Mouse (Mus musculus) heart, postnatal 14 days (tissue): ENCODE data around the gene Pak1ip1. TPM values are rescaled to one million over a fixed set of nuclear protein-coding genes. Genes with fewer than 3 reads are reported as not detected.

Source experiments
- DNase-seq, 2 experiments: peaks; one replicate each; pipeline ENCODE4 v3.0.0; 2021 to 2022
- intact Hi-C: fragments of 180-260 bp; cut with DNase I; formaldehyde crosslinking; loops from one replicate; pipeline ENCODE4 v1.15.1; 2025
- total RNA-seq, 2 experiments: library from RNA; stranded (reverse); gene quantifications; 2 replicates each; pipeline ENCODE4 v1.2.3; 2021

The Pak1ip1 gene
- total RNA-seq, 2 experiments from 2014 or later = 25.4 to 25.8 TPM

GRCm38 (mm10) chr13:41000140-41000925 is 490 bp upstream of the Pak1ip1 start:
- intact Hi-C loops = loop anchor here (5.0 kb wide), 1 partner anchor 158 kb away; no protein-coding TSS in a partner anchor
- DNase-seq = peak; percentile 49 to 60

GRCm38 (mm10) chr13:41002001-41002400 is 1.2 kb downstream of the Pak1ip1 start:
- intact Hi-C loops = loop anchor here (2.0 to 5.0 kb wide), 2 partner anchors 15 to 160 kb away; partner anchors contain the start of gene Tmem14c
- no peak for DNase-seq

GRCm38 (mm10) chr13:41006244-41006643 is 5.4 kb downstream of the Pak1ip1 start:
- intact Hi-C loops = no loop called here
- no peak for DNase-seq

GRCm38 (mm10) chr13:41008271-41008670 is 7.4 kb downstream of the Pak1ip1 start:
- no peak for DNase-seq
- intact Hi-C loops = no loop called here

- intact Hi-C loops = no loop called here
These were observed 8.1 kb downstream of the Pak1ip1 start for GRCm38 (mm10) chr13:41008946-41009345.

GRCm38 (mm10) chr13:41015829-41016634 is 15.2 kb downstream of the Pak1ip1 start, which contains the start of gene Tmem14c:
Gene Tmem14c, plus strand, starts transcription at chr13:41016292.
- DNase-seq = peak; percentile 93 to 96
- intact Hi-C loops = loop anchor here (2.0 kb wide), 1 partner anchor 13 kb away; no protein-coding TSS in a partner anchor

More at GRCm38 (mm10) chr13:41008946-41009345, 8.1 kb downstream of the Pak1ip1 start:
- DNase-seq = no peak

- no peak for DNase-seq
- intact Hi-C loops = loop anchor here (2.0 kb wide), 1 partner anchor 14 kb away; no protein-coding TSS in a partner anchor
These were observed 16.1 kb downstream of the Pak1ip1 start for GRCm38 (mm10) chr13:41016797-41017405.

GRCm38 (mm10) chr13:41017832-41018231 is 17.0 kb downstream of the Pak1ip1 start:
- intact Hi-C loops = loop anchor here (2.0 kb wide), 1 partner anchor 15 kb away; no protein-coding TSS in a partner anchor
- DNase-seq = no peak

GRCm38 (mm10) chr13:41018236-41018635 is 17.4 kb downstream of the Pak1ip1 start:
- intact Hi-C loops = no loop called here
- DNase-seq = no peak

- intact Hi-C loops = no loop called here
- no peak for DNase-seq
These were observed 18.2 kb downstream of the Pak1ip1 start for GRCm38 (mm10) chr13:41018756-41019591.

- intact Hi-C loops = no loop called here
- DNase-seq = no peak
These were observed 19.7 kb downstream of the Pak1ip1 start for GRCm38 (mm10) chr13:41020494-41020893.

- intact Hi-C loops = no loop called here
- no peak for DNase-seq
These were observed 20.8 kb downstream of the Pak1ip1 start for GRCm38 (mm10) chr13:41021607-41022006.

GRCm38 (mm10) chr13:41022099-41022498 is 21.3 kb downstream of the Pak1ip1 start:
- DNase-seq = no peak
- intact Hi-C loops = no loop called here

- intact Hi-C loops = no loop called here
- DNase-seq = no peak
These were observed 29.3 kb downstream of the Pak1ip1 start for GRCm38 (mm10) chr13:41030098-41030497.

GRCm38 (mm10) chr13:41042511-41042910 is 41.7 kb downstream of the Pak1ip1 start:
- DNase-seq = no peak
- intact Hi-C loops = no loop called here

GRCm38 (mm10) chr13:41045901-41046300 is 45.1 kb downstream of the Pak1ip1 start:
- intact Hi-C loops = loop anchor here (5.0 kb wide), 1 partner anchor 264 kb away; no protein-coding TSS in a partner anchor
- DNase-seq = no peak

- intact Hi-C loops = loop anchor here (5.0 kb wide), 1 partner anchor 265 kb away; no protein-coding TSS in a partner anchor
- no peak for DNase-seq
These were observed 46.5 kb downstream of the Pak1ip1 start for GRCm38 (mm10) chr13:41047280-41047679.

GRCm38 (mm10) chr13:41051965-41052364 is 51.1 kb downstream of the Pak1ip1 start:
- DNase-seq = no peak
- intact Hi-C loops = no loop called here
